Mouse (Mus musculus) embryonic facial prominence, embryonic 14.5 days (tissue): ENCODE results near the gene Dnmt3l. TPM values are rescaled to one million over a fixed set of nuclear protein-coding genes. Genes with fewer than 3 reads are reported as not detected.
A peak's percentile ranks its signal among the peaks of the same experiment; 100 is the strongest.

Experiments
- ATAC-seq: fragments of 200-750 bp; cut with Nextera tagmentation; 2 replicates; pipeline ENCODE4 v1.8.0; 2017; ENCODE audit warnings: low read depth, moderate number of reproducible peaks, moderate TSS enrichment
- DNase-seq: peaks from one replicate; pipeline ENCODE4 v3.0.0-alpha.2; 2015; ENCODE audit warnings: low spot score
- H3K27ac ChIP-seq: fragments of 300-500 bp; sonication (generic); replicated peaks from 2 replicates; pipeline ENCODE4 v1.5.1; 2014; ENCODE audit warnings: low read depth, mild to moderate bottlenecking, low read length, moderate library complexity
- H3K27me3 ChIP-seq: fragments of 300-500 bp; sonication (generic); replicated peaks from 2 replicates; pipeline ENCODE4 v1.6.1; 2014; ENCODE audit warnings: low read length; ENCODE audit not compliant: control insufficient read depth, insufficient read depth
- H3K36me3 ChIP-seq: fragments of 300-500 bp; sonication (generic); 2 replicates; pipeline ENCODE4 v1.6.1; 2014; ENCODE audit warnings: low read length, mixed read lengths; ENCODE audit not compliant: control insufficient read depth, insufficient read depth
- H3K4me1 ChIP-seq: fragments of 300-500 bp; sonication (generic); 2 replicates; pipeline ENCODE4 v1.6.1; 2014; ENCODE audit warnings: antibody characterized with exemption, low read length; ENCODE audit not compliant: control insufficient read depth, insufficient read depth
- H3K4me2 ChIP-seq: fragments of 300-500 bp; sonication (generic); 2 replicates; pipeline ENCODE4 v1.6.1; 2014; ENCODE audit warnings: low read depth, mild to moderate bottlenecking, low read length, moderate library complexity, mixed read lengths
- H3K4me3 ChIP-seq: fragments of 300-500 bp; sonication (generic); 2 replicates; pipeline ENCODE4 v1.5.1; 2014; ENCODE audit warnings: low read depth, mild to moderate bottlenecking, low read length
- H3K9ac ChIP-seq: fragments of 300-500 bp; sonication (generic); 2 replicates; pipeline ENCODE4 v1.6.1; 2014; ENCODE audit warnings: low read depth, mild to moderate bottlenecking, low read length, moderate library complexity, mixed read lengths
- H3K9me3 ChIP-seq: fragments of 300-500 bp; sonication (generic); 2 replicates; pipeline ENCODE4 v1.6.1; 2016; ENCODE audit warnings: low read length; ENCODE audit not compliant: control insufficient read depth
- WGBS: fragments of 180-500 bp; shearing (Covaris S2); extraction: QIAGEN DNeasy Blood & Tissue Kit; methylation state at CpG from one replicate; pipeline ENCODE4 v1.1.7; 2014; 5-methylcytosine and 5-hydroxymethylcytosine counted together
- polyA plus RNA-seq: library from polyadenylated mRNA; unstranded; fragments of >200 nt; fragmentation: Nextera tagmentation; extraction: Ambion mirVana; gene quantifications from 2 replicates; pipeline ENCODE4 v1.2.1, GENCODE M21; 2014

Gene Dnmt3l
- polyA plus RNA-seq, 1 experiment from 2014 or later: not detected

GRCm38 (mm10) chr10:78063122-78063521 is 21.4 kb downstream of the Dnmt3l start:
- Histone ChIP-seq H3K4me2 (no peak overlapping the region), H3K4me3 (no peak overlapping the region), H3K9ac (no peak overlapping the region), H3K27ac (no peak overlapping the region), H3K9me3 (no peaks in the 10 kb centered on the region), H3K27me3 (no peaks in the 10 kb centered on the region; the same call in 1 of the 2 replicates), H3K36me3 (no peaks in the 10 kb centered on the region), H3K4me1 (no peaks in the 10 kb centered on the region)
- WGBS: 80% methylated on average over 9 of the region's 9 CpGs
- ATAC-seq (no peak), DNase-seq (no peak)

- Histone ChIP-seq H3K9me3 (no peaks in the 10 kb centered on the region), H3K4me2 (no peak overlapping the region), H3K9ac (no peak overlapping the region), H3K27me3 (peaks cover 10% of the 10 kb centered on the region), H3K27ac (no peak overlapping the region), H3K4me1 (0 out of 2 replicates have a peak, but pooled peaks cover 4% of the 10 kb centered on the region), H3K36me3 (no peaks in the 10 kb centered on the region), H3K4me3 (no peak overlapping the region)
- ATAC-seq (no peak), DNase-seq (no peak)
- 40% methylated on average over 4 of the region's 4 CpGs for WGBS
Observed at GRCm38 (mm10) chr10:78067226-78067625, 25.5 kb downstream of the Dnmt3l start.

- Histone ChIP-seq H3K36me3 (no peaks in the 10 kb centered on the region), H3K27me3 (peaks cover 10% of the 10 kb centered on the region), H3K9me3 (no peaks in the 10 kb centered on the region), H3K4me3 (peak overlapping the region; percentile 61), H3K27ac (no peak overlapping the region), H3K4me1 (0 out of 2 replicates have a peak, but pooled peaks cover 4% of the 10 kb centered on the region), H3K4me2 (peak overlapping the region; percentile 98), H3K9ac (peak overlapping the region; percentile 74; the same call in 1 of the 2 replicates)
- WGBS: 27% methylated on average over 11 of the region's 11 CpGs
- ATAC-seq: no peak
- DNase-seq: no peak
Observed at GRCm38 (mm10) chr10:78068541-78068940, 26.8 kb downstream of the Dnmt3l start.

- DNase-seq (peak; percentile 85), ATAC-seq (peak; percentile 96)
- H3K36me3 ChIP-seq: no peaks in the 10 kb centered on the region
- no peaks in the 10 kb centered on the region for H3K9me3 ChIP-seq
- WGBS: under 1% methylated on average over 42 of the region's 66 CpGs
- peak within 1 kb of the TSS; percentile 98 for H3K4me2 ChIP-seq
- H3K4me1 ChIP-seq: 0 out of 2 replicates have a peak, but pooled peaks cover 4% of the 10 kb centered on the region
- H3K9ac ChIP-seq: peak within 1 kb of the TSS; percentile 74
- peaks cover 10% of the 10 kb centered on the region for H3K27me3 ChIP-seq
- peak within 1 kb of the TSS; percentile 61 for H3K4me3 ChIP-seq
- no peak within 1 kb of the TSS for H3K27ac ChIP-seq
Observed at GRCm38 (mm10) chr10:78069101-78070011, 27.6 kb downstream of the Dnmt3l start, which contains the start of gene Icosl. Gene Icosl (plus strand): TSS chr10:78069302.

GRCm38 (mm10) chr10:78074151-78074550 is 32.4 kb downstream of the Dnmt3l start:
- no peak overlapping the region for H3K4me2 ChIP-seq
- H3K4me3 ChIP-seq: no peak overlapping the region
- no peak for DNase-seq
- no peak overlapping the region for H3K9ac ChIP-seq
- H3K36me3 ChIP-seq: no peaks in the 10 kb centered on the region
- 0 out of 2 replicates have a peak, but pooled peaks cover 4% of the 10 kb centered on the region for H3K4me1 ChIP-seq
- WGBS: 82% methylated on average over 4 of the region's 4 CpGs
- no peak for ATAC-seq
- no peak overlapping the region for H3K27ac ChIP-seq
- peaks cover 6% of the 10 kb centered on the region; the same call in 1 of the 2 replicates for H3K27me3 ChIP-seq
- H3K9me3 ChIP-seq: no peaks in the 10 kb centered on the region

- WGBS: 75% methylated on average over 11 of the region's 11 CpGs
- H3K4me1 ChIP-seq: 0 out of 2 replicates have a peak, but pooled peaks cover 1% of the 10 kb centered on the region
- H3K4me3 ChIP-seq: no peak overlapping the region
- no peaks in the 10 kb centered on the region for H3K36me3 ChIP-seq
- H3K27ac ChIP-seq: no peak overlapping the region
- no peak overlapping the region for H3K9ac ChIP-seq
- H3K9me3 ChIP-seq: no peaks in the 10 kb centered on the region
- DNase-seq (no peak), ATAC-seq (no peak)
- no peak overlapping the region for H3K4me2 ChIP-seq
- no peaks in the 10 kb centered on the region for H3K27me3 ChIP-seq
Observed at GRCm38 (mm10) chr10:78074977-78075376, 33.2 kb downstream of the Dnmt3l start.

- Histone ChIP-seq H3K4me3 (no peak overlapping the region), H3K4me1 (no peaks in the 10 kb centered on the region; the same call in 1 of the 2 replicates), H3K27ac (no peak overlapping the region), H3K9me3 (no peaks in the 10 kb centered on the region), H3K9ac (no peak overlapping the region), H3K27me3 (no peaks in the 10 kb centered on the region), H3K36me3 (no peaks in the 10 kb centered on the region), H3K4me2 (no peak overlapping the region)
- ATAC-seq (no peak), DNase-seq (no peak)
- WGBS: 67% methylated on average over 9 of the region's 9 CpGs
Observed at GRCm38 (mm10) chr10:78077862-78078261, 36.1 kb downstream of the Dnmt3l start.

- Histone ChIP-seq H3K4me3 (no peak overlapping the region), H3K27ac (no peak overlapping the region), H3K36me3 (no peaks in the 10 kb centered on the region), H3K27me3 (no peaks in the 10 kb centered on the region), H3K4me2 (no peak overlapping the region), H3K4me1 (no peaks in the 10 kb centered on the region; the same call in 1 of the 2 replicates), H3K9ac (no peak overlapping the region), H3K9me3 (no peaks in the 10 kb centered on the region)
- DNase-seq (no peak), ATAC-seq (no peak)
- 77% methylated on average over 5 of the region's 5 CpGs for WGBS
Observed at GRCm38 (mm10) chr10:78078276-78078675, 36.5 kb downstream of the Dnmt3l start.
